Mouse (Mus musculus): Measurements from ENCODE around the gene Plekhn1. TPM values are rescaled to one million over a fixed set of nuclear protein-coding genes. Genes with fewer than 3 reads are reported as not detected.
A peak's percentile ranks its signal among the peaks of the same experiment; 100 is the strongest.

Plekhn1 gene
- polyA plus RNA-seq, 1 experiment, result 20.5 TPM

DNA sequence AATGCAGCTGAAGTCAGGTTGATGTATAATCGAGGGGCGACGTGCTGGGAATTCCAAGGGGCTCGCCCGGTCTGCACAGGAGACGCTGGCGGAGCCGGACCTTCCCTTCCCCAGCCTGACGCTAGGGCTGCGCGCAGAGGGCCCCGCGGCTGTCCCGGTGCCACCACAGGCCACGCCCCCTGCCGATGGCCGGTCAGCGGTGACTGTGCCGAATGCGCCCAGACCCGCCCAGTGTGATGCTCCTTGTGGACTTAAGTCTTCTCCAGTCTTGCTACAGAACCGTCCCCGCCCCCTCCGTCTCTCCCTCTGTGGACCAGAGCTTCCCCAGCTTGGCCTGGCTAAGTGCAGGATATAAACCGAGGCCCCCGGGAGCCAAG lies 36.8 kb downstream of the Plekhn1 start:
- peak; percentile 42 for TF ChIP-seq POLR2A (IDR thresholded peaks at IDR 0.05; ENCODE audit: low read depth, low read length)
- TF ChIP-seq CTCF (IDR thresholded peaks at IDR 0.05; ENCODE audit: borderline replicate concordance, insufficient read depth, low read length), result no peak
- Histone ChIP-seq H3K27ac (ENCODE audit: insufficient read depth, low read length) (peak overlapping the region; percentile 67), H3K4me1 (ENCODE audit: control insufficient read depth, insufficient read depth, low read length) (peaks cover 10% of the 10 kb centered on the region), H3K4me3 (ENCODE audit: insufficient read depth, low read length) (peak overlapping the region; percentile 40)

DNA sequence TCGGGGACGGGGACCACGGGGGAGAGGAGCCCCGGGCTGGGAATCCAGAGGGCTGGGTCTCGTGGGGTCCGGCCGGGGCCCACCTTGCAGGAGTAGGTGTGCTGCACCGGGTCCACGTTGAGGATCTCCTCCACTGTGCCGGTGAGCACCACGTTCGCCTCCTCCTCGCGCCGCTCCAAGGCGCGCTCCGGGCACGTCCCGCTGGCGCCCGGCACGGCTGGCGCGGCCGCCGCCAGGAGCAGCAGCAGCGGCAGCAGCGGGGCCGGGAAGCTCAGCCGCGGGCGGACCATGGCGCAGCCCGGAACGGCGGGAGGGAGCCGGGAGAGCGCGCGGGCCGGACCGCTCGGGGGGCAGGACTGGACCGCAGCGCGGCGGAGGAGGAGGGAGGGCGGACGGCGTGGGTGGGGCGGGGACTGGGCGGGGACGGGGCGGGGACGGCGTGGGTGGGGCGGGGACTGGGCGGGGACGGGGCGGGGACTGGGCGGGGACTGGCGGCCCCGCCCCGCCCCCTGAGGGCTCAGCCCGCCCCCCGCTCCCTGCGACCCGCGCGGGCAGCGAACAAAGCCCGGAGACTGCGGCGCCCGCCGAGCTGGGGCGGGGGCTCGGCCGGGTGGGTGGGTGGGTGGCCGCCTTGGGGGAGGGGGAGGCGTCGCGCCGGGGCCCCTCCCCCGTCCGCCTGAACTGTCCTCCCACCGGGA lies 37.4 kb downstream of the Plekhn1 start, which contains the start of gene Agrn:
Gene Agrn (minus strand): TSS at position 358 of the 698 bp plus-strand sequence.
- Histone ChIP-seq H3K27ac (ENCODE audit: insufficient read depth, low read length) (peak within 1 kb of the TSS; percentile 67), H3K4me3 (ENCODE audit: insufficient read depth, low read length) (peak within 1 kb of the TSS; percentile 51), H3K4me1 (ENCODE audit: control insufficient read depth, insufficient read depth, low read length) (peaks cover 8% of the 10 kb centered on the region)
- TF ChIP-seq POLR2A (IDR thresholded peaks at IDR 0.05; ENCODE audit: low read depth, low read length), result peak; percentile 65; the same call in 1 of the 2 replicates
- TF ChIP-seq CTCF (IDR thresholded peaks at IDR 0.05; ENCODE audit: borderline replicate concordance, insufficient read depth, low read length), result no peak

DNA sequence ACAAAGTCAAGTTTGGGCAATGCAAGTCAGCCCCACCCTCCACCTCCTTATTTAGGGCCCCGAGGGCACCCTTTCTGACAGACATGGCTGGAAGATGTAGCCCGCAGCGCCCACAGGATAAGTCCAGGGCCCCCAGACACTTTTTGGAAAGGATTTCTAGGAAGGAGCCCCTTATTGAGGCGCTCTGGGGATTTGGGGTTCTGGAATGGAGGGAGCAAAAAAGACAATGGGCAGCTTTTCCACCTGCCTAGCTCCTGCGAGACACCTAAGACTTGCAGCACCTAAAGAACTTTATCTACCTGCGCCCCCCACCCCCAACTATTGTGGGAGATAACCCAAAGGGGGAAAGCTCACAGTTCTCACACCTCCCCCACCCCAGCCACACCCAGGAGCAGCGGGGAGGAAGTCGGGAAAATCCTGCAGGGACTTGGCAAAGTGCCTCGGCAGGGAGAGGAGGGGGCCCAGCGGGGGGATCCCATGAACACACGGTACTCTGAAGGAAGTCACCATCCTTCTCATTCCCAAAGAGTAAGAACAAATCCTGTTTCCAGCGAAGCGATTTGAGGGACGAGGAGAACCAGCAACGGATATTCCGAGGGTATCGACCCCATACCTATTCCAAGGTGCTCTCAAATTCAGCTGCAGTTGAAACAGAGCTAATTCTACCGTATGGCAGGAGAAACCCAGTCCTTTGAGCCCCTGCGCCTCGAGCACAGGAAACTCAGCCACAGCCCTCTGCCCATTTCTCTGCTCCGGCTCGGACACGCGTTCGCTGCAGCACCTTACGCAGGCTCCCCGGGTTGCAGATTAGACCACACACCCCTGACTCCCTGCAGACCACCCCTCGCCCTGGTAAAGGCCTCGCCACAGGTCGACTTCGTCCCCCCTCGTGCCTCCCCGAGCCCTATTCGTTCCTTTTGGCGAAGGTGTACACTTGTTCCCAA lies 38.5 kb downstream of the Plekhn1 start:
- TF ChIP-seq CTCF (IDR thresholded peaks at IDR 0.05; ENCODE audit: borderline replicate concordance, insufficient read depth, low read length) (no peak), POLR2A (IDR thresholded peaks at IDR 0.05; ENCODE audit: low read depth, low read length) (no peak)
- Histone ChIP-seq H3K4me1 (ENCODE audit: control insufficient read depth, insufficient read depth, low read length) (peaks cover 8% of the 10 kb centered on the region), H3K27ac (ENCODE audit: insufficient read depth, low read length) (no peak overlapping the region), H3K4me3 (ENCODE audit: insufficient read depth, low read length) (peak overlapping the region; percentile 51)

DNA sequence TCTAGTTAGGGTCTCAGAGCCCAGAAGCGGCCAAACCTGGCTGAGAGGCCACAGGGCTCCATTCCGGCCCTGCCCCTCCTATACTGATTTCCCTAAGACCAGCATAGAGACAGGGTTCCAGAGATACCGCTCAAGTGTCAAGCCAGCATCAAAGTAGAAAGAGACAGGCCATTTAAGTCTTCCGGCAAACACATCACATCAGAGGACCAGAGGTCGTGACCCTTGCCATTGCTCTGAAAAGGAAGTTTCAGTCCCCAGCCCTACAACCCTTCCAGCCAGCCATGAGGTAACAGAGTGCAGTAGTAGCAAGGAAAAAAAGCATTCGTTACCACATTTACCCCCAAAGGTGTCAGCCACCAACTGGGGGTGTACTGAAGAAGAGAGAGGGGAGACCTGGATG lies 40.3 kb downstream of the Plekhn1 start:
- Histone ChIP-seq H3K27ac (ENCODE audit: insufficient read depth, low read length) (no peak overlapping the region), H3K4me3 (ENCODE audit: insufficient read depth, low read length) (no peak overlapping the region), H3K4me1 (ENCODE audit: control insufficient read depth, insufficient read depth, low read length) (peaks cover 8% of the 10 kb centered on the region)
- no peak for TF ChIP-seq CTCF (IDR thresholded peaks at IDR 0.05; ENCODE audit: borderline replicate concordance, insufficient read depth, low read length)
- no peak for TF ChIP-seq POLR2A (IDR thresholded peaks at IDR 0.05; ENCODE audit: low read depth, low read length)

DNA sequence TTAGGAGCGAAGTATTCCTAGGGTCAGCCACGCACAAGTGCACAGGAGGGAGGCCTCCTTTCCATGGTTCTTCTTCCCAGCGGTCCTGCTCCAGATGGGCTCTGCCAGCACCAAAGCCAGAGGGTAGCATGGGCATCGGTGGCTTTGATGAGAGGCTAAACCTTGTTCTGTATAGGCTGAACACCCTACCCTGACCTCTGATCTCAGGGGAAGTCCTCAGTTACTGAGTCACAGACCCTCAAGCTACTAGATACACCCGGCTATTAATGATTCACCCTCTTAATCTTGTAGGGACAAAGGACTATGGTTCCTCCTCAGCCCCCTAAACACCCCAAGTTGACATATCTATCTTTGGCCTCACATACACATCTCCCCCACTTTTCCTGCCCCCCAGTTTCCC lies 40.8 kb downstream of the Plekhn1 start:
- peaks cover 8% of the 10 kb centered on the region for H3K4me1 ChIP-seq (ENCODE audit: control insufficient read depth, insufficient read depth, low read length)
- TF ChIP-seq CTCF (IDR thresholded peaks at IDR 0.05; ENCODE audit: borderline replicate concordance, insufficient read depth, low read length) (no peak), POLR2A (IDR thresholded peaks at IDR 0.05; ENCODE audit: low read depth, low read length) (no peak)
- no peak overlapping the region for H3K4me3 ChIP-seq (ENCODE audit: insufficient read depth, low read length)
- no peak overlapping the region for H3K27ac ChIP-seq (ENCODE audit: insufficient read depth, low read length)

DNA sequence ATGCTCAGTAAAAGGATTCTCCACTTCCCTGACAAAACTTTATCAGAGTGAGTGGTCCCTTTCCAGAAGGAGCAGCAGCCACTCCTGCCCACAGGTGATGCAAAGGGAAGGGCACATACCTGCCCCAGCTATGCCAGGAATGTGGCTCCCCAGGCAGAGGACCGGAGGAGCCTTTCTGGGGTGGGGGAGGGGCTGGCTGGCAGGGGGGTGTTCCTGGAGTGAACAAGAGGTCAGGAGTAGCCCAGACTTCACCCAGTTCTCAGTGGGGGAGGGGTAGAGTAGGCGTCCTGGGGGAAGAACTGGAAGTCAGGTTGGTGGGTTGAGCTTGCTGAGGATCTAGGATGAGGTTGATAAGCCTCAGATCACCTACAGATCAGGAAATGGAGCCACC lies 41.5 kb downstream of the Plekhn1 start:
- Histone ChIP-seq H3K4me3 (ENCODE audit: insufficient read depth, low read length) (no peak overlapping the region), H3K27ac (ENCODE audit: insufficient read depth, low read length) (no peak overlapping the region), H3K4me1 (ENCODE audit: control insufficient read depth, insufficient read depth, low read length) (peaks cover 4% of the 10 kb centered on the region; the same call in 1 of the 2 replicates)
- TF ChIP-seq POLR2A (IDR thresholded peaks at IDR 0.05; ENCODE audit: low read depth, low read length), result no peak
- no peak for TF ChIP-seq CTCF (IDR thresholded peaks at IDR 0.05; ENCODE audit: borderline replicate concordance, insufficient read depth, low read length)

DNA sequence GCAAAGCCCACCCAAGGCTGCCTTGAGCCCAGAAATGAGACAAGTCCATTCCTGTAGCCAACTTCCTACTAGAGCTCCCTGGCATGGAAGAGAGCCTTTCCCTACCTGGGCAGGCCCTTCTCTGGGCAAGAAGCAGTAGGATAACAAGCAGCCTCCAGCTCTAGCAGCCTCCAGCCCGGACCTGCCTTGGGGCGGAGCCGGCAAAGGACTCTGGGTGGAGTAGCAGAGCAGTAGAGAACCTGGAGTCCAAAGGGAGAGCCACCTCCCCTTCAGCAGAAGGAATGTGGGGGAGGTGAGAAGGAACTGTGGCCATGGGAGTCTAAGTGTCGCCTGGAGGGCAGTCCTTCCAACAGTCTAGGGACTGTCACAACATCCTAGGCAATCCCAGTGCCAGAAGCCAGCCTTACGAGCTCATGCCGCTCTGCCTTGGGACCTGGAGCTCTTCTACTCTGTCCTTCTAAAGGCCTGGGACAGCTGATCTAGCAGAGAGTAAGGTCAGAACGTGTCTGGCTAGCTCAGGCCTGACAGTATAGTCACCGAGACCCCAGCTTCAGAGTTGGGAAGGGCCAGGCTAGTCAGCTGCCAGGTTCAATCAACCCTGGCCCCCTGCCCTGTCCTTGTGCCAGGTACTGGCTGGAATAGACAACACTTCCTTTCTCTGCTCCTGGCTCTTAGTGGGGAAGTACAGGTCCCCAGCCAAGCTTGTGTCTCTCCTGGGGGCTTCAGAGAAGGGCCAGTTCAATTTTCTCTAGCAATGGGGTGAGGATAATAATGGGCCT lies 42.0 kb downstream of the Plekhn1 start:
- Histone ChIP-seq H3K4me3 (ENCODE audit: insufficient read depth, low read length) (no peak overlapping the region), H3K4me1 (ENCODE audit: control insufficient read depth, insufficient read depth, low read length) (peaks cover 4% of the 10 kb centered on the region; the same call in 1 of the 2 replicates), H3K27ac (ENCODE audit: insufficient read depth, low read length) (no peak overlapping the region)
- TF ChIP-seq CTCF (IDR thresholded peaks at IDR 0.05; ENCODE audit: borderline replicate concordance, insufficient read depth, low read length) (no peak), POLR2A (IDR thresholded peaks at IDR 0.05; ENCODE audit: low read depth, low read length) (no peak)

DNA sequence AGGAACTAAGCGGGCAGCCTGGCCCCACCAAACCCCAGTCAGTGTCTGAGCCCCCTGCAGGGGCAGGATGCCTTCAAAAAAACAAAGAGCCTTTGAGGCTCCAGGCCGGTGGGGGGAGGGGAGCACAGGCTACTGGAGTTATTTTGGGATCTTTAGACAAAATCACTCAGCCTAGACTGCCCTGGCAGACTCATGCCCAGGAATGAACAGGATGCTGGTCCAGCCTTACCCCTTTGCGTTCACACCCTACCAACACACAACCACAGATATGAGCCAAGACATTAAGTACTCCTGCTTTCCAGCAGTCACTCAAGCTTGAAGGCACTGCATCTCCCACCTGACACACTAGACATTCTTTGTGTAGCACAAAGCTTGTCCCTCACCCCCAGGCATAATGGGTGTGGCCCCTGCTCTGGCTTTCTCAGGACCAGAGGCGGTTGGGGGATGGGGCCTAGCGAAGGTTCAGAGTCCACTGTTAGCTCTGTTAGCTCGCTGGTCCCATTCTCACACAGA lies 45.8 kb downstream of the Plekhn1 start:
- TF ChIP-seq CTCF (IDR thresholded peaks at IDR 0.05; ENCODE audit: borderline replicate concordance, insufficient read depth, low read length) (no peak), POLR2A (IDR thresholded peaks at IDR 0.05; ENCODE audit: low read depth, low read length) (no peak)
- Histone ChIP-seq H3K4me1 (ENCODE audit: control insufficient read depth, insufficient read depth, low read length) (no peaks in the 10 kb centered on the region; the same call in 1 of the 2 replicates), H3K4me3 (ENCODE audit: insufficient read depth, low read length) (no peak overlapping the region), H3K27ac (ENCODE audit: insufficient read depth, low read length) (no peak overlapping the region)

Measured in embryonic fibroblast, embryonic 13.5 days (primary cell).